Mouse (Mus musculus): Measurements from ENCODE around the gene Arhgap25.

DNA sequence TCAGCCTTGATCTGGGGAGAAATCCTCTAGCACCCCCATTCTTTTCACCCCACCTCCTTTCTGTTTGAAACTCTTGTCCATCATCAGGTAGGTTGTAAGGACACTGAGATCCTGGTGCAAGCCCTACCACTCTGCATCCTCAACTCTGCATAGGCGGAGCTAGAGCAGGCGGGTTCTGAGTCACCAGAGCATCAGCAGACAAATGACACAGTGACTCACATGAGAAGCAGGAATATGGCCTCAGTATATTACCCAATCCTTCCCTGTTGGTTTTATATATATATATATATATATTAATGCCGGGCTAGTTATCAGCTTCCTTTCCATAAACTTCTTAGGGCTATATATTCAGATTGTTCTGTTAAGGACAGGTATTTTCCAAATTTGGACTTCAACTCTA lies 97.3 kb downstream of the Arhgap25 start:
- no peak for TF ChIP-seq CTCF (IDR thresholded peaks at IDR 0.05; ENCODE audit: low read depth, low read length)
- no peak for TF ChIP-seq POLR2A (IDR thresholded peaks at IDR 0.05; ENCODE audit: insufficient read depth, low read length)
- no peak for TF ChIP-seq EP300 (IDR thresholded peaks at IDR 0.05; ENCODE audit: insufficient read depth, low read depth, low read length)

All from ES-Bruce4 (cell line).